Mouse (Mus musculus): ENCODE results near the gene Sstr3.

DNA sequence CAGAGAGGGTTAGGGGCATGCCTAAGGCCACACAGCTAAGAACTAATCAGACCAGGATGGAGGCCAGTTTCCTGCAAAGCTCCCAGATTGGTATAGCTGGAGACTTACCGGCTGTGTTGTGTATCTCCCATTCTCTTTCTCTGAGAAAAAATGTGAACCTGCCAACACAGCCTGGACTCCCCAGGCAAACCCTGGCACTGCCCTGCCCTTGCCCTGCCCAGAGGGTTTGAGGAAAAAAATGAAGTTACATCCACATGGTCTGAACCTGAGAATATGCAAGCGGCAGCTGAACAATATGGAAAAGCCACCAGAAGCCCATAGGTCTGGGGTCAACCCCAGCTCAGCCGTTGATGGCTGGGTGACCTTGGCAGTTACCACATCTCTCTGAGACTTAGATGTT is 55.2 kb downstream of the Sstr3 start:
- no peak for TF ChIP-seq EP300 (optimal IDR thresholded peaks at IDR 0.05)
- no peak for TF ChIP-seq CTCF (IDR thresholded peaks at IDR 0.05; ENCODE audit: low read depth)
